Mouse (Mus musculus) right cerebral cortex, postnatal 25 days (tissue): ENCODE data around the gene Tmcc2.
A peak's percentile ranks its signal among the peaks of the same experiment; 100 is the strongest.
"Not testable (repeated sequence)": the region's sequence is repeated elsewhere in the genome, so short reads cannot be mapped to it uniquely, and the experiment has no call there.

Source experiments
- DNase-seq: peaks from one replicate; pipeline ENCODE4 v3.0.0; 2022

Gene Tmcc2

GRCm38 (mm10) chr1:132367692-132368506, 23.2 kb downstream of the Tmcc2 start:
- DNase-seq = peak; percentile 81

- no peak for DNase-seq
Observed at GRCm38 (mm10) chr1:132366937-132367336, 24.1 kb downstream of the Tmcc2 start.

- no peak for DNase-seq
Observed at GRCm38 (mm10) chr1:132366235-132366634, 24.8 kb downstream of the Tmcc2 start.

- DNase-seq = no peak
Observed at GRCm38 (mm10) chr1:132365645-132366044, 25.4 kb downstream of the Tmcc2 start.

- DNase-seq = no peak
Observed at GRCm38 (mm10) chr1:132364896-132365557, 26.1 kb downstream of the Tmcc2 start.

- DNase-seq = peak; percentile 61
Observed at GRCm38 (mm10) chr1:132364388-132364787, 26.7 kb downstream of the Tmcc2 start.

- no peak for DNase-seq
Observed at GRCm38 (mm10) chr1:132361959-132362358, 29.1 kb downstream of the Tmcc2 start.

- DNase-seq = no peak
Observed at GRCm38 (mm10) chr1:132356841-132357240, 34.2 kb downstream of the Tmcc2 start.

GRCm38 (mm10) chr1:132355841-132356242, 35.2 kb downstream of the Tmcc2 start:
- DNase-seq = peak; percentile 79

GRCm38 (mm10) chr1:132355162-132355601, 35.9 kb downstream of the Tmcc2 start:
- no peak for DNase-seq

- DNase-seq = no peak
Observed at GRCm38 (mm10) chr1:132354234-132354633, 36.8 kb downstream of the Tmcc2 start.

GRCm38 (mm10) chr1:132353389-132353788, 37.7 kb downstream of the Tmcc2 start:
- no peak for DNase-seq

GRCm38 (mm10) chr1:132351058-132351457, 40.0 kb downstream of the Tmcc2 start:
- DNase-seq = no peak

- DNase-seq = not testable (repeated sequence)
Observed at GRCm38 (mm10) chr1:132349601-132350000, 41.5 kb downstream of the Tmcc2 start.

GRCm38 (mm10) chr1:132349049-132349448, 42.0 kb downstream of the Tmcc2 start:
- DNase-seq = not testable (repeated sequence)

- no peak for DNase-seq
Observed at GRCm38 (mm10) chr1:132348401-132348800, 42.7 kb downstream of the Tmcc2 start.

- DNase-seq = no peak
Observed at GRCm38 (mm10) chr1:132346951-132347350, 44.1 kb downstream of the Tmcc2 start.

- DNase-seq = no peak
Observed at GRCm38 (mm10) chr1:132346134-132346851, 44.8 kb downstream of the Tmcc2 start.

GRCm38 (mm10) chr1:132345514-132345913, 45.6 kb downstream of the Tmcc2 start:
- no peak for DNase-seq

GRCm38 (mm10) chr1:132343656-132344055, 47.4 kb downstream of the Tmcc2 start:
- DNase-seq = no peak

- no peak for DNase-seq
Observed at GRCm38 (mm10) chr1:132343191-132343590, 47.9 kb downstream of the Tmcc2 start.

GRCm38 (mm10) chr1:132342518-132342917, 48.6 kb downstream of the Tmcc2 start:
- DNase-seq = no peak

GRCm38 (mm10) chr1:132341731-132342501, 49.2 kb downstream of the Tmcc2 start:
- DNase-seq = no peak
